Mouse (Mus musculus): Measurements from ENCODE around the gene Ccdc30.
"Not testable (repeated sequence)": the region's sequence is repeated elsewhere in the genome, so short reads cannot be mapped to it uniquely, and the experiment has no call there.

Gene Ccdc30

GRCm38 (mm10) chr4:119303291-119303690 lies 112.0 kb downstream of the Ccdc30 start:
- no peak for DNase-seq (ENCODE audit: low spot score)

- no peak for DNase-seq (ENCODE audit: low spot score)
Observed at GRCm38 (mm10) chr4:119301777-119302176, 113.5 kb downstream of the Ccdc30 start.

- DNase-seq (ENCODE audit: low spot score) = no peak
Observed at GRCm38 (mm10) chr4:119300761-119301160, 114.6 kb downstream of the Ccdc30 start.

- no peak for DNase-seq (ENCODE audit: low spot score)
Observed at GRCm38 (mm10) chr4:119297361-119297760, 118.0 kb downstream of the Ccdc30 start.

GRCm38 (mm10) chr4:119295134-119295453 lies 120.2 kb downstream of the Ccdc30 start:
- DNase-seq (ENCODE audit: low spot score) = no peak

GRCm38 (mm10) chr4:119294415-119295133 lies 120.7 kb downstream of the Ccdc30 start, which contains the start of gene Ybx1:
Ybx1 (minus strand) TSS chr4:119294604.
- peak; percentile 98 for DNase-seq (ENCODE audit: low spot score)

- DNase-seq (ENCODE audit: low spot score) = no peak
Observed at GRCm38 (mm10) chr4:119293574-119294258, 121.6 kb downstream of the Ccdc30 start.

GRCm38 (mm10) chr4:119292771-119293573 lies 122.3 kb downstream of the Ccdc30 start:
- peak; percentile 8 for DNase-seq (ENCODE audit: low spot score)

GRCm38 (mm10) chr4:119291921-119292320 lies 123.4 kb downstream of the Ccdc30 start:
- DNase-seq (ENCODE audit: low spot score) = no peak

- DNase-seq (ENCODE audit: low spot score) = no peak
Observed at GRCm38 (mm10) chr4:119285336-119285735, 130.0 kb downstream of the Ccdc30 start.

- no peak for DNase-seq (ENCODE audit: low spot score)
Observed at GRCm38 (mm10) chr4:119284861-119285260, 130.5 kb downstream of the Ccdc30 start.

- DNase-seq (ENCODE audit: low spot score) = not testable (repeated sequence)
Observed at GRCm38 (mm10) chr4:119278784-119279183, 136.5 kb downstream of the Ccdc30 start.

GRCm38 (mm10) chr4:119275726-119276125 lies 139.6 kb downstream of the Ccdc30 start:
- no peak for DNase-seq (ENCODE audit: low spot score)

- no peak for DNase-seq (ENCODE audit: low spot score)
Observed at GRCm38 (mm10) chr4:119275226-119275625, 140.1 kb downstream of the Ccdc30 start.

- no peak for DNase-seq (ENCODE audit: low spot score)
Observed at GRCm38 (mm10) chr4:119274627-119275026, 140.7 kb downstream of the Ccdc30 start.
